Mouse (Mus musculus): ENCODE data around the gene Pygm. TPM values are rescaled to one million over a fixed set of nuclear protein-coding genes. Genes with fewer than 3 reads are reported as not detected.

The Pygm gene
- polyA plus RNA-seq, 1 experiment from 2014 or later: 7.3 TPM

GRCm38 (mm10) chr19:6426703-6427500 lies 42.7 kb downstream of the Pygm start:
- Histone ChIP-seq H3K9ac (ENCODE audit: low read depth, low read length) (no peak overlapping the region), H3K27me3 (ENCODE audit: control insufficient read depth, insufficient read depth, low read depth, low read length) (no peaks in the 10 kb centered on the region), H3K4me2 (ENCODE audit: low read length) (no peak overlapping the region), H3K4me1 (ENCODE audit: control insufficient read depth, insufficient read depth, low read length) (peaks cover 79% of the 10 kb centered on the region), H3K9me3 (replicated peaks; ENCODE audit: control insufficient read depth, low read length, poor library complexity, severe bottlenecking) (no peaks in the 10 kb centered on the region), H3K27ac (ENCODE audit: low read length) (no peak overlapping the region), H3K4me3 (ENCODE audit: low read depth, low read length) (no peak overlapping the region), H3K36me3 (ENCODE audit: control insufficient read depth, insufficient read depth, low read length) (no peaks in the 10 kb centered on the region; the same call in 1 of the 2 replicates)
- ATAC-seq: no peak
- WGBS: 20% methylated on average over 13 of the region's 13 CpGs

- no peaks in the 10 kb centered on the region; the same call in 1 of the 2 replicates for H3K36me3 ChIP-seq (ENCODE audit: control insufficient read depth, insufficient read depth, low read length)
- H3K27ac ChIP-seq (ENCODE audit: low read length): no peak overlapping the region
- no peaks in the 10 kb centered on the region for H3K9me3 ChIP-seq (replicated peaks; ENCODE audit: control insufficient read depth, low read length, poor library complexity, severe bottlenecking)
- H3K4me1 ChIP-seq (ENCODE audit: control insufficient read depth, insufficient read depth, low read length): peaks cover 73% of the 10 kb centered on the region
- peak overlapping the region; percentile 22 for H3K4me3 ChIP-seq (ENCODE audit: low read depth, low read length)
- H3K9ac ChIP-seq (ENCODE audit: low read depth, low read length): peak overlapping the region; percentile 49
- H3K27me3 ChIP-seq (ENCODE audit: control insufficient read depth, insufficient read depth, low read depth, low read length): no peaks in the 10 kb centered on the region
- no peak for ATAC-seq
- WGBS: 1% methylated on average over 82 of the region's 94 CpGs
- H3K4me2 ChIP-seq (ENCODE audit: low read length): peak overlapping the region; percentile 44
These were observed 43.6 kb downstream of the Pygm start for GRCm38 (mm10) chr19:6427653-6428434.

- Histone ChIP-seq H3K27me3 (ENCODE audit: control insufficient read depth, insufficient read depth, low read depth, low read length) (no peaks in the 10 kb centered on the region), H3K27ac (ENCODE audit: low read length) (no peak overlapping the region), H3K9ac (ENCODE audit: low read depth, low read length) (peak overlapping the region; percentile 49), H3K36me3 (ENCODE audit: control insufficient read depth, insufficient read depth, low read length) (no peaks in the 10 kb centered on the region; the same call in 1 of the 2 replicates), H3K9me3 (replicated peaks; ENCODE audit: control insufficient read depth, low read length, poor library complexity, severe bottlenecking) (no peaks in the 10 kb centered on the region), H3K4me2 (ENCODE audit: low read length) (peak overlapping the region; percentile 44), H3K4me3 (ENCODE audit: low read depth, low read length) (peak overlapping the region; percentile 22), H3K4me1 (ENCODE audit: control insufficient read depth, insufficient read depth, low read length) (peaks cover 76% of the 10 kb centered on the region)
- 3% methylated on average over 60 of the region's 60 CpGs for WGBS
- ATAC-seq: 0 out of 2 replicates have a peak, but pooled peaks have one; percentile 23
These were observed 44.5 kb downstream of the Pygm start for GRCm38 (mm10) chr19:6428501-6429200.

GRCm38 (mm10) chr19:6443016-6443415 lies 58.8 kb downstream of the Pygm start:
- no peaks in the 10 kb centered on the region for H3K27me3 ChIP-seq (ENCODE audit: control insufficient read depth, insufficient read depth, low read depth, low read length)
- no peak for ATAC-seq
- H3K4me3 ChIP-seq (ENCODE audit: low read depth, low read length): no peak overlapping the region
- 60% methylated on average over 10 of the region's 10 CpGs for WGBS
- H3K4me2 ChIP-seq (ENCODE audit: low read length): no peak overlapping the region
- peaks cover 85% of the 10 kb centered on the region for H3K4me1 ChIP-seq (ENCODE audit: control insufficient read depth, insufficient read depth, low read length)
- peak overlapping the region; percentile 37; the same call in 1 of the 2 replicates for H3K9ac ChIP-seq (ENCODE audit: low read depth, low read length)
- no peaks in the 10 kb centered on the region for H3K9me3 ChIP-seq (replicated peaks; ENCODE audit: control insufficient read depth, low read length, poor library complexity, severe bottlenecking)
- H3K27ac ChIP-seq (ENCODE audit: low read length): peak overlapping the region; percentile 48; the same call in 1 of the 2 replicates
- H3K36me3 ChIP-seq (ENCODE audit: control insufficient read depth, insufficient read depth, low read length): no peaks in the 10 kb centered on the region

- 7% methylated on average over 10 of the region's 10 CpGs for WGBS
- peak overlapping the region; percentile 90 for H3K27ac ChIP-seq (ENCODE audit: low read length)
- peak overlapping the region; percentile 1; the same call in 1 of the 2 replicates for H3K4me3 ChIP-seq (ENCODE audit: low read depth, low read length)
- H3K9me3 ChIP-seq (replicated peaks; ENCODE audit: control insufficient read depth, low read length, poor library complexity, severe bottlenecking): no peaks in the 10 kb centered on the region
- peaks cover 93% of the 10 kb centered on the region for H3K4me1 ChIP-seq (ENCODE audit: control insufficient read depth, insufficient read depth, low read length)
- ATAC-seq: peak; percentile 88
- H3K36me3 ChIP-seq (ENCODE audit: control insufficient read depth, insufficient read depth, low read length): no peaks in the 10 kb centered on the region
- peak overlapping the region; percentile 49 for H3K4me2 ChIP-seq (ENCODE audit: low read length)
- H3K9ac ChIP-seq (ENCODE audit: low read depth, low read length): peak overlapping the region; percentile 58
- no peaks in the 10 kb centered on the region for H3K27me3 ChIP-seq (ENCODE audit: control insufficient read depth, insufficient read depth, low read depth, low read length)
These were observed 61.7 kb downstream of the Pygm start for GRCm38 (mm10) chr19:6445761-6446423.

- H3K36me3 ChIP-seq (ENCODE audit: control insufficient read depth, insufficient read depth, low read length): no peaks in the 10 kb centered on the region
- H3K9ac ChIP-seq (ENCODE audit: low read depth, low read length): peak overlapping the region; percentile 58
- no peaks in the 10 kb centered on the region for H3K9me3 ChIP-seq (replicated peaks; ENCODE audit: control insufficient read depth, low read length, poor library complexity, severe bottlenecking)
- H3K27ac ChIP-seq (ENCODE audit: low read length): peak overlapping the region; percentile 90
- peaks cover 96% of the 10 kb centered on the region for H3K4me1 ChIP-seq (ENCODE audit: control insufficient read depth, insufficient read depth, low read length)
- 0 out of 2 replicates have a peak, but pooled peaks have one; percentile 9 for ATAC-seq
- H3K27me3 ChIP-seq (ENCODE audit: control insufficient read depth, insufficient read depth, low read depth, low read length): no peaks in the 10 kb centered on the region
- H3K4me2 ChIP-seq (ENCODE audit: low read length): peak overlapping the region; percentile 49
- H3K4me3 ChIP-seq (ENCODE audit: low read depth, low read length): no peak overlapping the region
- 43% methylated on average over 7 of the region's 7 CpGs for WGBS
These were observed 62.7 kb downstream of the Pygm start for GRCm38 (mm10) chr19:6446736-6447437.

Data from midbrain, embryonic 16.5 days (tissue).